Mouse (Mus musculus) gastrocnemius, postnatal 14 days (tissue): ENCODE data around the gene Nt5c3. TPM values are rescaled to one million over a fixed set of nuclear protein-coding genes. Genes with fewer than 3 reads are reported as not detected.
"Not testable (repeated sequence)": the region's sequence is repeated elsewhere in the genome, so short reads cannot be mapped to it uniquely, and the experiment has no call there.

Experiments
- DNase-seq: peaks from one replicate; pipeline ENCODE4 v3.0.0; 2021; ENCODE audit warnings: mixed read lengths
- intact Hi-C: fragments of 180-260 bp; cut with DNase I; formaldehyde crosslinking; loops from one replicate; pipeline ENCODE4 v1.15.1; 2025; ENCODE audit warnings: low total_unique reads
- total RNA-seq, 2 experiments: library from RNA; stranded (reverse); gene quantifications; 2 replicates each; pipeline ENCODE4 v1.2.3; 2021

Gene Nt5c3
- total RNA-seq, 2 experiments from 2014 or later, result 53.9 to 58.8 TPM

- intact Hi-C loops, result loop anchor here (5.0 to 10.0 kb wide), 2 partner anchors 51 to 99 kb away; no protein-coding TSS in a partner anchor
- DNase-seq, result no peak
Observed at GRCm38 (mm10) chr6:56906121-56906846, 17.4 kb downstream of the Nt5c3 start.

GRCm38 (mm10) chr6:56905486-56905885 lies 18.2 kb downstream of the Nt5c3 start:
- intact Hi-C loops, result loop anchor here (5.0 to 10.0 kb wide), 2 partner anchors 51 to 98 kb away; no protein-coding TSS in a partner anchor
- DNase-seq, result no peak

- intact Hi-C loops, result loop anchor here (5.0 to 10.0 kb wide), 2 partner anchors 50 to 98 kb away; no protein-coding TSS in a partner anchor
- DNase-seq, result no peak
Observed at GRCm38 (mm10) chr6:56904982-56905381, 18.8 kb downstream of the Nt5c3 start.

GRCm38 (mm10) chr6:56904330-56904729 lies 19.4 kb downstream of the Nt5c3 start:
- DNase-seq, result no peak
- intact Hi-C loops, result loop anchor here (10.0 kb wide), 1 partner anchor 50 kb away; no protein-coding TSS in a partner anchor

- intact Hi-C loops, result loop anchor here (10.0 kb wide), 1 partner anchor 49 kb away; no protein-coding TSS in a partner anchor
- DNase-seq, result no peak
Observed at GRCm38 (mm10) chr6:56903831-56904230, 19.9 kb downstream of the Nt5c3 start.

- no peak for DNase-seq
- intact Hi-C loops, result loop anchor here (10.0 kb wide), 1 partner anchor 48 kb away; no protein-coding TSS in a partner anchor
Observed at GRCm38 (mm10) chr6:56902606-56903520, 20.9 kb downstream of the Nt5c3 start.

- intact Hi-C loops, result loop anchor here (10.0 kb wide), 1 partner anchor 47 kb away; no protein-coding TSS in a partner anchor
- peak; percentile 17 for DNase-seq
Observed at GRCm38 (mm10) chr6:56901824-56902386, 21.8 kb downstream of the Nt5c3 start.

- DNase-seq, result no peak
- intact Hi-C loops, result loop anchor here (10.0 kb wide), 1 partner anchor 47 kb away; no protein-coding TSS in a partner anchor
Observed at GRCm38 (mm10) chr6:56901336-56901735, 22.4 kb downstream of the Nt5c3 start.

GRCm38 (mm10) chr6:56899601-56900000 lies 24.1 kb downstream of the Nt5c3 start:
- intact Hi-C loops, result no loop called here
- DNase-seq, result peak; percentile 16

GRCm38 (mm10) chr6:56890762-56891161 lies 33.0 kb downstream of the Nt5c3 start:
- intact Hi-C loops, result no loop called here
- DNase-seq, result no peak

- peak; percentile 32 for DNase-seq
- intact Hi-C loops, result no loop called here
Observed at GRCm38 (mm10) chr6:56888561-56888960, 35.2 kb downstream of the Nt5c3 start.

GRCm38 (mm10) chr6:56879352-56879955 lies 44.3 kb downstream of the Nt5c3 start:
- intact Hi-C loops, result no loop called here
- DNase-seq, result no peak

- intact Hi-C loops, result no loop called here
- no peak for DNase-seq
Observed at GRCm38 (mm10) chr6:56877985-56878384, 45.7 kb downstream of the Nt5c3 start.

- no peak for DNase-seq
- intact Hi-C loops, result no loop called here
Observed at GRCm38 (mm10) chr6:56876870-56877269, 46.9 kb downstream of the Nt5c3 start.

- no peak for DNase-seq
- intact Hi-C loops, result no loop called here
Observed at GRCm38 (mm10) chr6:56870027-56870426, 53.7 kb downstream of the Nt5c3 start.

- DNase-seq, result no peak
- intact Hi-C loops, result no loop called here
Observed at GRCm38 (mm10) chr6:56868565-56868964, 55.2 kb downstream of the Nt5c3 start.

- DNase-seq, intact Hi-C loops: not testable (repeated sequence)
Observed at GRCm38 (mm10) chr6:56866899-56867298, 56.8 kb downstream of the Nt5c3 start.

- DNase-seq, result no peak
- intact Hi-C loops, result no loop called here
Observed at GRCm38 (mm10) chr6:56860205-56860848, 63.4 kb downstream of the Nt5c3 start.

- no peak for DNase-seq
- intact Hi-C loops, result loop anchor here (10.0 kb wide), 1 partner anchor 48 kb away; no protein-coding TSS in a partner anchor
Observed at GRCm38 (mm10) chr6:56856748-56857147, 67.0 kb downstream of the Nt5c3 start.
